Mouse (Mus musculus) B cell, adult 2 months (primary cell): ENCODE data around the gene Troap.

Source experiments
- DNase-seq, 2 experiments: peaks; one replicate each; pipeline ENCODE4 v3.0.0; 2022

Troap gene

DNA sequence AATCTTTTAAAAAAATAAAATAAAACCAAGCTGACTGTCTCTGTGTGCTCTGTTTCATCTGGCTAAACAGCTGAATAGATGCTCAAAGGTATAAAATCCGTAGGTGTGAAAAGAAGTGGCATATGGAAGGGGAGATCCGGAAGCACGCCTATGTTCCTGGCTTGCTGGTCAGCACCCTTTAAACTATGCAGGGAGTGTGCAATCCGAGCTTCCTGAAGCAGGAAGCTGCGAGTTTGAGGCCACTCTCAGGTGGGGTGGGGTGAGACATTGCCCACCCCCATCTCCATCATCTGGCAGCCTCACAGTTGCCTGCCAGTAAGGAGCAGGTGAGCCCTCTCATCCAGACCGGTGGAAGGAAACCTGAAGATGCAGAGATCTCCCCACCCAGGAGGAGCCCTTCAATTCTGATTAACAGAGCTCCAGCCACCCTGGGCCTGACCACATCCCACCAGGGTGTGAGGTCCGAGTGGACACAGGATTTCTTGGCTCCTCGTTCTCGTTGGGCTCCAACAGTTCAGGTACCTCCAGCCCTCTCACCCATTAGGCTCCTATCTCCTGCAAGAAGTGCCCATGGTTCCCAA, at the start of gene Troap:
TSS of gene Troap (plus strand) at position 557 of the 581 bp plus-strand sequence.
- DNase-seq = no peak

- peak; percentile 88 for DNase-seq
Observed at GRCm38 (mm10) chr15:99024668-99025314, 49.6 kb upstream of the Troap start.

GRCm38 (mm10) chr15:99025414-99025813, 49.0 kb upstream of the Troap start:
- no peak for DNase-seq

DNA sequence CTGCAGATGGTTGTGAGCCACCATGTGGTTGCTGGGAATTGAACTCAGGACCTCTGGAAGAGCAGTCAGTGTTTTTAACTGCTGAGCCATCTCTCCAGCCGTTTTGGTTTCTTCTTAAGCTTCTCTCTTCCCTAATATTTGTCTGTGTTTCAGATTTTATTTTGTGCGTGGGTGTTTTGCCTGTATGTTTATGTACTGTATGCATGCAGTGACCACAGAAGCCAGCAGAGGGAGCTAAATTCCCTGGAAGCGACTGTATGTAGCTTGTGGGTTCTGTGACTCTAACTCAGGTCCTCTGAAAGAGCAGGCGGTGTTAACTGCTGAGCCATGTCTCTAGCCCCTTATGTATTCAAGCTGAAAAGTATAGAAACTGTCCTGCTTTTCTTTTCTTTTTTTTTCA, 48.1 kb upstream of the Troap start:
- peak; percentile 62 to 66 for DNase-seq

- DNase-seq = no peak
Observed at GRCm38 (mm10) chr15:99027116-99027515, 47.3 kb upstream of the Troap start.

DNA sequence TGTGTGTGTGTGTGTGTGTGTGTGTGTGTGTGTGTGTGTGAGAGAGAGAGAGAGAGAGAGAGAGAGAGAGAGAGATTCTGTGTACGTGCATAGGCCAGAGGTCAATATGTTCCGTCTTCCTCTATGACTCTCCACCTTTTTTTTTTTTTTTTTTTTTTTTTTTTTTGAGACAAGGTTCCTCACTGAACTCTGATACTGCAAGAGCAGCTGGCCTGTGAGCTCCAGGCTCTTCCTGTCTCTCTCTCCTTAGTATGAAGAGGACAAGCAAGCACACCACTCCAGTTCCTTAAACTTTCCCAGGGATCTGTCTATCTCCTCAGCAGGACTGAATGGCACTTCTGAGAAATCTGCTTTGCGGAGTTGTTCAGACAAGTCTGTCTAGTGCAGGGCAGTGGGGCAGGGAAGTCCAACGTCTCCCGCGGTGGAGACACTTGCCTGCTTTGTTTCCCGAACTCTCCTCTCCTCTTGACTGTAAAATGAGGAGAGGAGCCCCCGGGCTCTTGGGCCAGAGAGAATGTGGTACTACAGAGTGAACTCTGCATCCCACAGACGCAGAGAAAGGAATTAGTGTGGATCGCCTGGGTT, 45.4 kb upstream of the Troap start:
- no peak for DNase-seq

- peak; percentile 93 to 94 for DNase-seq
Observed at GRCm38 (mm10) chr15:99029619-99030584, 44.5 kb upstream of the Troap start, which contains the start of gene Tuba1c. Gene Tuba1c, plus strand, starts transcription at chr15:99029891.

GRCm38 (mm10) chr15:99030585-99031387, 43.6 kb upstream of the Troap start:
- DNase-seq = peak in 1 of 2 experiments; percentile 47

GRCm38 (mm10) chr15:99031388-99031675, 43.0 kb upstream of the Troap start:
- DNase-seq = no peak

- DNase-seq = no peak
Observed at GRCm38 (mm10) chr15:99032041-99032725, 42.2 kb upstream of the Troap start.

- DNase-seq = no peak
Observed at GRCm38 (mm10) chr15:99032726-99033250, 41.6 kb upstream of the Troap start.

- no peak for DNase-seq
Observed at GRCm38 (mm10) chr15:99033498-99034270, 40.7 kb upstream of the Troap start.

DNA sequence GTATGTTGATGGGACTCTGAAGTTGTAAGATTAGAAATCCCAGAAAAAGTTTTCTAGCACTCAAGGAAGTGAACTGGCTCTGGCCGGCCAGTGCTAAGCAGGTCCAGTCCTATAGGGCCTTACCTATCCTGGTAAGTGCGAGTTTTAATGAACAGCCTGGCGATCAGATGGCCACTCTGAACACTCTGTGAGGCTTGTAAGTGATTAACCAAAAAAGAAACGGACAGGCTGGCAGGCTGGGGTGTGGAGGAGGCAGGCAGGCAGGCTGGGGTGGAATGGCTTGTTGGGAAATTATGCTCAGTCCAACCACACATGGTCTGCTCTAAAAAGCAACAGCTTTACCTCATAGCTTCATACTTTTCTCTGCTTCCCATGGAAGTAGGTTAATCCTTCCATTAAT, 38.9 kb upstream of the Troap start:
- no peak for DNase-seq

DNA sequence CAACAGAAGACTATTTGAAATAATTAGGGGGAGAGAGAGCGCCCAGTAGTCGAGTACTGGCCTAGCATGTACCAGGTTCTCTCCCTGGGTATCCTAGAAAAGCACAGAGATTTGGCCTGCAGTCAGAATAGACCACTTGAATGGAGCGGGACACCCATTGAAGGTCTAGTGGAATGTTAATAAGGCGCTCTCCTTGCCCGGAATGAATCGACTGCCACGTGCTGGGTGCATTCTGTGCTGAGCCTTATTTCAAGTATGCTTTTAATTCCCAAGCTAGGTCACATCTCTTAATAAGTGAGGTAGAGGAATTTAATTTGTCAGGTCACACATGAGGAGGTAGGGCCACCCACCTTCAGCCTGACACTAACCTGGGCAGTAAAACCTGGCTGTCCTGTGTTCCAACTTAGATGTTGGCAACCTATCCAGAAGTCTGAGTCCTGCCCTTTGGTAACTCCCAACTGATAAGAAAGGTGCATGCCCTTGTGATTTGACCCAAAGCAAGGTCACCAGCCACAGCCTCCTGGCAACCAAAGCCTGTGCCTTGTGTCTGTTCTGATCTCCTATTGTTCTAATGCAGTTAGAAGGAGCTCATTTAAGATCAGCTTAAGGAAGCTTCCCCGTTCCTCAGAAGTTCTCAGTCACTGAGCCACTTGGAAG, 38.0 kb upstream of the Troap start:
- DNase-seq = no peak

- no peak for DNase-seq
Observed at GRCm38 (mm10) chr15:99038025-99038424, 36.4 kb upstream of the Troap start.

DNA sequence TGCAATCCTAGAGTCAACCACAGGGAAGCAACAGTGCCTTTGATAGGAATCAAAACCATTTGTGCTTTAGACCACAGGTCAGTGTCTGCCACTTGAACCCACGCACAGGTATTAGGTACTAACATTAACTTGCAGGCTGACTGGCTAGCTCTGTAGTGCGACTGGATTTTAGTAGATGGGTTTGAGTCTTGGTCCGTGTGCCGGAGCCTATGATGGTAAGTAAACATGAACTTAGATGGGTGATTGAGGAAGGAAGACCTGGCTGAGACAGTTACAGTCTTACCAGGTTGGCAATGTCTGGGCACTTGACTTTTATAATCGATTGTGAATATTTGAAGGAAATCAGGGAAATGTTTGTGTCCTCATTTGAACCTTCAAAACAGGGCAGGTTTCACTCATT, 35.6 kb upstream of the Troap start:
- DNase-seq = no peak

DNA sequence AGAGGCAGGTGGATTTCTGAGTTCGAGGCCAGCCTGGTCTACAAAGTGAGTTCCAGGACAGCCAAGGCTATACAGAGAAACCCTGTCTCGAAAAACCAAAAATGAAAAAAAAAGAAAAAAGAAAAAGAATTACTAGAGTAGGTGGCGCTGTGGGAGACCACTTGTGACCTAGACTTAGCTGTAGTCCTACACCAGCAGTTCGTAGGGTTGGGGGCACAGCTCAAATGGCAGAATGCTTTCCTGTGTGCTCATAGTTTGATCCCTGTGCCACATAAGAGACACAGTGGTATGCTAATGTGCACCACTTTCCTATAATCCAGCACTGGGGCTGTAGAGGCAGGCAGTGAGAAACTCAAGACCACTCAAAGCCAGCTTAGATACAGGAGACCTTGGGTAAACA, 35.1 kb upstream of the Troap start:
- no peak for DNase-seq

DNA sequence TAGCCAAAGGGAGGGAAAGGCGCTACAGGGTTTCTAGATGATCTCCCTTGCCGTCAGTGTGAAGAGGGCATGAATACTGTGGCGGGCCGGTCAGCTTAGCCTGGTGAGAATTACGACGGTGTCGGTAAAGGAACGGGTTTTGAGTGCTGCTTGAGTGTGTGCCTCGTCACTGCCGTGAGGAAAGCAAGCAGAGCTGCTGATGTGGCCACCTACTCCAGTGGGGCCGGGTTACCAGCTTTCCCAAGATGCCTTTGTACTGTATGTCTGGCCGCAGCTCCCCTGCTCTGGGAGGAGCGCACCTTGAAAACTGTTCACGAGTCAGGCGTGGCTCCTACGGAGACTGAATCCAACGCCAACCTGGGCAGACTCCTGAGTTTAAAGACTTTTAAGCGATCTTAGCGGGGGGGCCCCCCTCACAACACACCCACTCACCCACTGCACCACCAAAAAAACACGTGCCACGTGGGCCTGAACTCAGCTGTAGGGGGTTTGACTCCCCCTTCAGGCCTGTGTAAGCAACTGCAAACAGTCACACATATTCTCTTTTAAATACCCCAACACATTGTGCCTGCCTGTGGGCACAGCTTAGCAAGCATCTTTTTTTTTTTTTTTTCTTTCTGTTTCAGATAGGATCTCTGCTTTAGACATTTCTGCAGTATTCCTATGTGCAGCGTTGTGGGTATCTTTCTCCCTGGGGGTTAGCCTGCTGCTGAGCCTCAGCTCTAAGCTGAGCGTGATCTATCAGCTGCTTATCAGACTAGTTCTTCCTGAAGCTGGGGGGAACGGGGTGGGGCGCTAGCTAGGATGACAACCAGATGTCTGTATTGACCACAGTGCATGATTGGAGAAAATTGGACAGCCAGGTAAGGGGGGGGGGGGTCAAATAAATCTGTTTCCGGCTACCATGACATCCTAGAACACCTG, 34.1 kb upstream of the Troap start:
- DNase-seq = no peak
